ENCODE assay signal across 10 mouse cellular contexts in the genomic region with DNA sequence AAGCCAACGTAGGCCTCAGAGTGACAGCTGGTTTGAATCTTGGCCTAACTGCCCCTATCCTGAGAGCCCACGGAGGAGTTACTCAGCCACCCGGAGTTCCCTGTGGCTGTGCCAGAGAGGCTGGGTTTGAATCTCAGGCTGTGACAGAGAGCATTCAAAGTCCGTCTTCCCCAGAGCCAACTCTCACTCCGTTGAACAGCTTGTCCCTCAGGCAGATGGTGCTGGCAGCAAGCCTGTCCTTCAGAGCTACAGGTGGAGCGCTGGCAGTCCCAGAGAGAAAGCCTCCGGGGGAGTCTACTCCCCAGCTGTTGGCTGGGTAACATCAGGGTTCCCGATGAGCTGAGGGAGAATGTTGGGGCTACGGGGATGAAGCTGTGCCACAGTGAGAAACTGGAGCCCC.
DNase-seq lines count a peak whose midpoint lies in the region; ATAC-seq lines count a peak whose summit lies in the region.
"Had no signal": no experiment of that assay in that cellular context is flagged by ENCODE, and none has a peak within 500 bp of the region (broad histone marks: within the 10 kb centered on the region; RNA-seq: fewer than 3 reads in every experiment).

No protein-coding gene starts in this region.

- peaks cover 4% of the 10 kb centered on the region; the same call in 1 of the 2 replicates for H3K4me1 ChIP-seq in forebrain, embryonic 14.5 days (ENCODE audit: control insufficient read depth, insufficient read depth, low read length)
- H3K4me1 ChIP-seq in forebrain, embryonic 10.5 days, result peaks cover 37% of the 10 kb centered on the region
- no peaks in the 10 kb centered on the region for H3K4me1 ChIP-seq in neural tube, embryonic 14.5 days (ENCODE audit: control insufficient read depth, insufficient read depth, low read length)

- WGBS in forebrain, embryonic 14.5 days, result 58% methylated on average over 9 of the region's 9 CpGs
- WGBS in forebrain, embryonic 10.5 days, result 90% methylated on average over 9 of the region's 9 CpGs
- WGBS in neural tube, embryonic 14.5 days, result 62% methylated on average over 9 of the region's 9 CpGs

- peak; percentile 81 for DNase-seq in forebrain, embryonic 14.5 days (ENCODE audit: low spot score)
- no peak for DNase-seq in forebrain, embryonic 10.5 days (ENCODE audit: extremely low spot score, low spot score)
- DNase-seq in neural tube, embryonic 10.5 days (ENCODE audit: extremely low spot score, low spot score), result no peak
- DNase-seq in kidney, postnatal 25 days, result peak; percentile 70 to 81
- peak; percentile 41 for DNase-seq in skeletal muscle tissue, adult 2 months (ENCODE audit: low read depth, low spot score)
- no peak for DNase-seq in spleen, adult 18-20 months

- H3K27ac ChIP-seq in forebrain, embryonic 14.5 days (ENCODE audit: low read depth, low read length), result no peak overlapping the region
- no peak overlapping the region for H3K27ac ChIP-seq in forebrain, embryonic 10.5 days
- H3K27ac ChIP-seq in neural tube, embryonic 14.5 days (ENCODE audit: low read depth, low read length), result no peak overlapping the region
- H3K27ac ChIP-seq: limb, embryonic 13.5 days had no signal

- H3K9ac ChIP-seq in forebrain, embryonic 14.5 days (ENCODE audit: low read length), result no peak overlapping the region
- no peak overlapping the region for H3K9ac ChIP-seq in neural tube, embryonic 14.5 days (replicated peaks; ENCODE audit: low read depth, low read length)
- H3K9ac ChIP-seq: limb, embryonic 13.5 days had no signal

- H3K9me3 ChIP-seq in forebrain, embryonic 14.5 days (replicated peaks; ENCODE audit: control insufficient read depth, low read length), result no peaks in the 10 kb centered on the region
- no peaks in the 10 kb centered on the region for H3K9me3 ChIP-seq in forebrain, embryonic 10.5 days
- no peaks in the 10 kb centered on the region for H3K9me3 ChIP-seq in neural tube, embryonic 14.5 days (ENCODE audit: control insufficient read depth, low read length)
- H3K9me3 ChIP-seq: limb, embryonic 13.5 days had no signal

- H3K27me3 ChIP-seq in forebrain, embryonic 14.5 days (replicated peaks; ENCODE audit: control insufficient read depth, insufficient read depth, low read length), result no peaks in the 10 kb centered on the region
- no peaks in the 10 kb centered on the region for H3K27me3 ChIP-seq in forebrain, embryonic 10.5 days (ENCODE audit: poor library complexity, severe bottlenecking)
- H3K27me3 ChIP-seq in neural tube, embryonic 14.5 days (ENCODE audit: control insufficient read depth, insufficient read depth, low read length), result no peaks in the 10 kb centered on the region

- no peaks in the 10 kb centered on the region for H3K36me3 ChIP-seq in forebrain, embryonic 14.5 days (ENCODE audit: control insufficient read depth, insufficient read depth, low read length)
- H3K36me3 ChIP-seq in forebrain, embryonic 10.5 days (replicated peaks), result peaks cover 3% of the 10 kb centered on the region; the same call in 1 of the 2 replicates
- no peaks in the 10 kb centered on the region for H3K36me3 ChIP-seq in neural tube, embryonic 14.5 days (ENCODE audit: control insufficient read depth, insufficient read depth, low read length)

- ATAC-seq in forebrain, embryonic 14.5 days, result peak; percentile 70
- ATAC-seq in neural tube, embryonic 14.5 days (ENCODE audit: low read depth), result peak; percentile 22; the same call in 1 of the 2 replicates
- ATAC-seq in CD4-positive, CD25-positive, alpha-beta regulatory T cell, adult 4 months, result no peak

- no peak overlapping the region for H3K4me3 ChIP-seq in forebrain, embryonic 14.5 days (ENCODE audit: low read depth, low read length)
- H3K4me3 ChIP-seq in forebrain, embryonic 10.5 days, result no peak overlapping the region
- no peak overlapping the region for H3K4me3 ChIP-seq in neural tube, embryonic 14.5 days (ENCODE audit: low read depth, low read length)
- H3K4me3 ChIP-seq: limb, embryonic 13.5 days; myocyte had no signal

- no peak overlapping the region for H3K4me2 ChIP-seq in forebrain, embryonic 14.5 days (ENCODE audit: low read length)
- no peak overlapping the region for H3K4me2 ChIP-seq in neural tube, embryonic 14.5 days (ENCODE audit: low read depth, low read length)
- H3K4me2 ChIP-seq: limb, embryonic 13.5 days had no signal

Comparison
In these comparisons a context has a peak if more than half of its experiments do, and no peak if none do; other contexts are left out.
1. DNase-seq: peak in forebrain, embryonic 14.5 days (single experiment), kidney, postnatal 25 days (2 of 2) and skeletal muscle tissue, adult 2 months (single experiment); none in forebrain, embryonic 10.5 days (single experiment), neural tube, embryonic 10.5 days (single experiment) and spleen, adult 18-20 months (0 of 2).